Mouse (Mus musculus): ENCODE measurements at regions not wholly inside any gene's neighbourhood (a gene's known extent, or its start where the extent isn't known, plus 50 kb on each side); places are given as distances from the start of the nearest gene placed in this dataset.

GRCm38 (mm10) chr5:47608318-47608717 is 374.6 kb upstream of the Slit2 start:
- peak; percentile 4 to 10 for DNase-seq
- intact Hi-C loops (cut with DNase I) = no loop called here
